Mouse (Mus musculus): ENCODE measurements around the gene Rnf217. TPM values are rescaled to one million over a fixed set of nuclear protein-coding genes. Genes with fewer than 3 reads are reported as not detected.

Rnf217 gene
- polyA plus RNA-seq, 1 experiment, result 0.42 TPM

DNA sequence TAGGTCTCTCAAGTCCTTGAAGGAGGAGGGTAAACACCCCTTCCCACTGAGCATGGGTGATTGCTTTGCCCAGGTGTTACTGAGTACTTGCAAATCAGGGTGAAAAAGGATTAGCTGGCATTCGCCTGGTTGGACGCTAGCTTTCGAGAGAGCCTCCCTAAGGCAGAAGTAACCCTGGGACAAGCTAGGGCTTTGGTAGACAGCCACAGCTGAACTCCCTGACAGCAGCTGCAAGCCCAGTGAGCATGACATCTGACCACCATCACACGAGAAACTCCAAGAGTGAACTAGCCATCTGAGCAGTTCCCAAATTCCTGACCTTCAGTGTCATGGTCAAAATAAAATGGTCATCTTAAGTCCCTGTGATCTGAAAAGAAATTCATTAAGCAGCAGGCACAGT lies 12.2 kb downstream of the Rnf217 start:
- TF ChIP-seq POLR2A (IDR thresholded peaks at IDR 0.05; ENCODE audit: control insufficient read depth, extremely low read depth, insufficient read depth, low read length, poor library complexity) (no peak), CTCF (IDR thresholded peaks at IDR 0.05; ENCODE audit: borderline replicate concordance, control insufficient read depth, extremely low read depth, insufficient read depth, low read length, poor library complexity) (no peak)
- WGBS, result 92% methylated on average over 4 of the region's 4 CpGs
- Histone ChIP-seq H3K4me1 (replicated peaks; ENCODE audit: control insufficient read depth, insufficient read depth, low read length) (0 out of 2 replicates have a peak, but pooled peaks cover 3% of the 10 kb centered on the region), H3K27me3 (ENCODE audit: control insufficient read depth, insufficient read depth, low read length) (no peaks in the 10 kb centered on the region), H3K4me3 (ENCODE audit: control insufficient read depth, insufficient read depth, low read length) (no peak overlapping the region), H3K36me3 (ENCODE audit: control insufficient read depth, insufficient read depth, low read length) (no peaks in the 10 kb centered on the region), H3K27ac (ENCODE audit: control insufficient read depth, insufficient read depth, low read length) (no peak overlapping the region)
- DNase-seq, result no peak

DNA sequence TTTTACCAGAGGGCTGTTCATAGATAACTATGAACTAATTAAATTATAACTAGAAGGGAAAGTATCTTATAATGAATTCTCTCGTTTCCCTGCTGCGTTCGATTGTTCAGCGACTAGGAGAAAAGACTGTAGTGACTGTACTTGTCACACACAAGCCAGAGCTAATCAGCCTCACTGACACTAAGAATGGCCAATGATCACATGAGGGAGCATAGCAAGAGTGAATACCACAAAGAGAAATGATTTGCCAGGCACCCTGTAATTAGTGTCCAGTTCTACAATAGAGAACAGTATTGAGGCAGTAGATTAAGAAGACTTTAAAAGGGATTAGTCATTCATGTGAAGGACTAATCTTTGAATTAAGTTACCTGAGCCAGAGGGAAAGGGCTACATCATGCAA lies 13.7 kb downstream of the Rnf217 start:
- no peaks in the 10 kb centered on the region for H3K27me3 ChIP-seq (ENCODE audit: control insufficient read depth, insufficient read depth, low read length)
- 95% methylated on average over 4 of the region's 4 CpGs for whole genome bisulfite sequencing
- no peaks in the 10 kb centered on the region for H3K36me3 ChIP-seq (ENCODE audit: control insufficient read depth, insufficient read depth, low read length)
- DNase-seq, result no peak
- no peak overlapping the region for H3K4me3 ChIP-seq (ENCODE audit: control insufficient read depth, insufficient read depth, low read length)
- 0 out of 2 replicates have a peak, but pooled peaks cover 3% of the 10 kb centered on the region for H3K4me1 ChIP-seq (replicated peaks; ENCODE audit: control insufficient read depth, insufficient read depth, low read length)
- no peak overlapping the region for H3K27ac ChIP-seq (ENCODE audit: control insufficient read depth, insufficient read depth, low read length)
- TF ChIP-seq CTCF (IDR thresholded peaks at IDR 0.05; ENCODE audit: borderline replicate concordance, control insufficient read depth, extremely low read depth, insufficient read depth, low read length, poor library complexity), result no peak
- TF ChIP-seq POLR2A (IDR thresholded peaks at IDR 0.05; ENCODE audit: control insufficient read depth, extremely low read depth, insufficient read depth, low read length, poor library complexity), result no peak

DNA sequence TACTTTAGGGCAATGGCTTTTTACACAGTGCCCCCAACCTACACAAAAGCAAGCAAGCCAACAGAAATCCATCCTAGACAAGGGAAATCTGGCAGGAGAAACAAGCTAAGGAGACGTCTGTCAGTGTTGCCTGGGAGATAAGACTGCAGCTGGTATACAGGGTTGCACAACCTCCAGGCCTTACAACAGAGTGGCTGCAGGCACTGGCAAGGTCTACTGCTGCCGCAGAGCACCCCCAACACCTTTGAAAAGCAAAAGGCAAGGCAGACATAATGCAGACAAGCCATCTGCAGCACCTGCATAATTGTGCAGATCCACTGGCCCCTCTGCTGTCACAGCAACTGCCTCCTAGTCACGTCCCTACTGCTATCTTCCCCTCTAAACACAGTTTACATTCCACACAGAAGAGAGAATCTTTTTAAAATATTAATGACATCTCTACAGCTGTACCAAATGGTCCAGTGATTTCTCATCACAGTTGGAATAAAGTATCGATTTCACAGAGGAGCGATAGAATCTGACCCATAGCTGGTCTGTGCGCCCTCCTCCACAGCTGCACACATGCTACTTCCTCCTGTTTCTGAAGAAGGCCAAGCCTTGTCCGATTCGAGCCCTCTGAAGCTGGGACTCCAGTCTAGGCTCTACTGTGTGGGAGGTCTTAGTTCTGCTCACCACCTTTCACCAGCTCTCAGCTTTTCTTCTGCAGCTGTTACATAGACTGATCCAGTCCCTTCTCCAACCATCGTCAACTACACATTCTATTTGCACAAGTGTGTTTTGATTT lies 16.1 kb downstream of the Rnf217 start:
- TF ChIP-seq CTCF (IDR thresholded peaks at IDR 0.05; ENCODE audit: borderline replicate concordance, control insufficient read depth, extremely low read depth, insufficient read depth, low read length, poor library complexity), result no peak
- no peak for TF ChIP-seq POLR2A (IDR thresholded peaks at IDR 0.05; ENCODE audit: control insufficient read depth, extremely low read depth, insufficient read depth, low read length, poor library complexity)
- Histone ChIP-seq H3K36me3 (ENCODE audit: control insufficient read depth, insufficient read depth, low read length) (no peaks in the 10 kb centered on the region), H3K4me1 (replicated peaks; ENCODE audit: control insufficient read depth, insufficient read depth, low read length) (0 out of 2 replicates have a peak, but pooled peaks cover 3% of the 10 kb centered on the region), H3K4me3 (ENCODE audit: control insufficient read depth, insufficient read depth, low read length) (no peak overlapping the region), H3K27ac (ENCODE audit: control insufficient read depth, insufficient read depth, low read length) (no peak overlapping the region), H3K27me3 (ENCODE audit: control insufficient read depth, insufficient read depth, low read length) (no peaks in the 10 kb centered on the region)
- WGBS, result 79% methylated on average over 9 of the region's 9 CpGs
- no peak for DNase-seq

DNA sequence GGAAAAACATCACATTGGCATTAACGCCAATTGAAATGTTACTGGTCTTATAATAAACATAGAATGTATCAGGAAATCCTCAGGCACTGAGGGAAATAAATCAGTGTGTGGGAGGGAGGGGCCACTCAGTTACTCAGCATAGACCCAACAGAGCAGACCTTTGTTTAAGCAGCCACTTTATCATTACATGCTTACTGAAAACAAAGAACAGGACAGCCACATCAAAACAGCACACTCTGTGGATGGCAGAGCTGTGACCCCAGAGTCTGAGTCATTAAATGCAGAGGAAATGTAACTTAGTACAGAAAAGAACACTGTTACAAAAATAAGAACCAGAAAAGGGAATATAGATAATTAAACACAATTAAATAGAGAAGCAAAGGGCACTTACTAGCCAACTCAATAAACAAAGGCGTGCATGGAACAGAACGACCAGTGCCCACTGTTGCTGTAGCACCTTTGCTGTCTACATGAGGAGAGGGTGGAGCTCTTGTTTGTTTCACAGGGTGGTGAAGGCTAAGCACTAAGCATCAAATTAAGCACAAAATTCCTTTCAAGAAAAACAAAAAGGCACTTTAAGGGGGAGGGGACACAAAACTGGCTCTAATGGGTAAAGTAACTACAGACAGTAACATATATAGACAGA lies 16.8 kb downstream of the Rnf217 start:
- no peaks in the 10 kb centered on the region for H3K27me3 ChIP-seq (ENCODE audit: control insufficient read depth, insufficient read depth, low read length)
- H3K4me1 ChIP-seq (replicated peaks; ENCODE audit: control insufficient read depth, insufficient read depth, low read length), result 0 out of 2 replicates have a peak, but pooled peaks cover 3% of the 10 kb centered on the region
- H3K4me3 ChIP-seq (ENCODE audit: control insufficient read depth, insufficient read depth, low read length), result no peak overlapping the region
- no peaks in the 10 kb centered on the region for H3K36me3 ChIP-seq (ENCODE audit: control insufficient read depth, insufficient read depth, low read length)
- no peak for DNase-seq
- no peak overlapping the region for H3K27ac ChIP-seq (ENCODE audit: control insufficient read depth, insufficient read depth, low read length)
- 89% methylated on average over 3 of the region's 3 CpGs for WGBS
- TF ChIP-seq CTCF (IDR thresholded peaks at IDR 0.05; ENCODE audit: borderline replicate concordance, control insufficient read depth, extremely low read depth, insufficient read depth, low read length, poor library complexity), result no peak
- TF ChIP-seq POLR2A (IDR thresholded peaks at IDR 0.05; ENCODE audit: control insufficient read depth, extremely low read depth, insufficient read depth, low read length, poor library complexity), result no peak

DNA sequence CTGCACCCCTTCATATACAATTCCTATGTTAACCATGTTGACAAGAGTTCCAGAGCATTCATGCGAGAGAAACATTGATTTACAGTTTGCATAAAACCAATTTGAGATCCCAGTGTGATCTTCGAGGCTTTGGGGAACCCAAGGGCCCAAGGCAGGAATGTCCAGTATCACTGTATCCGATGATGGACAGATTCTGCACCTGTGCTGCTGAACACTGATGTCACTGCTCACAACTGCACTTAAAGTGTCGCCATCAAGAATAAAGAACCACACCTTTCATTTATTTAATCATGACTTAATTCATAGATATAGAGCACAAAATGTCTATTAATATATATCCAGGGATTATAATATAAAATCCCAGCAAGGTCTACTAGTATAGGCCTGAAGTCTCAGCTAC lies 28.3 kb downstream of the Rnf217 start:
- Histone ChIP-seq H3K4me3 (ENCODE audit: control insufficient read depth, insufficient read depth, low read length) (no peak overlapping the region), H3K27ac (ENCODE audit: control insufficient read depth, insufficient read depth, low read length) (no peak overlapping the region), H3K36me3 (ENCODE audit: control insufficient read depth, insufficient read depth, low read length) (no peaks in the 10 kb centered on the region), H3K27me3 (ENCODE audit: control insufficient read depth, insufficient read depth, low read length) (no peaks in the 10 kb centered on the region), H3K4me1 (replicated peaks; ENCODE audit: control insufficient read depth, insufficient read depth, low read length) (no peaks in the 10 kb centered on the region)
- TF ChIP-seq CTCF (IDR thresholded peaks at IDR 0.05; ENCODE audit: borderline replicate concordance, control insufficient read depth, extremely low read depth, insufficient read depth, low read length, poor library complexity), result no peak
- WGBS, result 96% methylated on average over 4 of the region's 4 CpGs
- DNase-seq, result no peak

DNA sequence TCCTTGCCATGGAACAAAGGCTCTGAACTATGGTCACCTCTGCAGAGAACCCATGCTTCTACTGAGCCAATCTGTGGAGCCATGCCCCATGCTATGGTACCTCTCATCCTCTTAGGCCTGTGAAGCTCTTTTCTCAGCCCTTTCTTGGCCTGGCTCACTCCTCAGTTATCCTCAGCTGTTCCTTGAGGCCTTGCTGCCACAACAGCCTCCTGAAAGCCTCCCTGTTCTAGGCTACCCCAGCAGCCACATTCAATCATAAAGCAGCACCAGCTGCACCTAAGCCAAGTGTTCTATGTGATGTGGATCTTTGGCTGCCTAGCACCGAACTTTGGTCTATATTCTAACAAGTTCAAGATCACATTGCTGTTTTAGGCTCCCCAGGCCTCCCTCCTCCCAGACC lies 28.9 kb downstream of the Rnf217 start:
- no peaks in the 10 kb centered on the region for H3K27me3 ChIP-seq (ENCODE audit: control insufficient read depth, insufficient read depth, low read length)
- no peaks in the 10 kb centered on the region for H3K36me3 ChIP-seq (ENCODE audit: control insufficient read depth, insufficient read depth, low read length)
- H3K4me3 ChIP-seq (ENCODE audit: control insufficient read depth, insufficient read depth, low read length), result no peak overlapping the region
- no peak for TF ChIP-seq CTCF (IDR thresholded peaks at IDR 0.05; ENCODE audit: borderline replicate concordance, control insufficient read depth, extremely low read depth, insufficient read depth, low read length, poor library complexity)
- no peak for TF ChIP-seq POLR2A (IDR thresholded peaks at IDR 0.05; ENCODE audit: control insufficient read depth, extremely low read depth, insufficient read depth, low read length, poor library complexity)
- 97% methylated on average over 1 of the region's 1 CpGs for WGBS
- no peak overlapping the region for H3K27ac ChIP-seq (ENCODE audit: control insufficient read depth, insufficient read depth, low read length)
- DNase-seq, result no peak
- H3K4me1 ChIP-seq (replicated peaks; ENCODE audit: control insufficient read depth, insufficient read depth, low read length), result no peaks in the 10 kb centered on the region
